Mouse (Mus musculus): ENCODE measurements at regions not wholly inside any gene's neighbourhood (a gene's known extent, or its start where the extent isn't known, plus 50 kb on each side); places are given as distances from the start of the nearest gene placed in this dataset.

GRCm38 (mm10) chr14:100552466-100552865 is 268.0 kb upstream of the Klf12 start:
- Histone ChIP-seq H3K79me3 (ENCODE audit: low read depth) (no peaks in the 10 kb centered on the region), H3ac (ENCODE audit: control insufficient read depth, insufficient read length, low read depth) (no peak overlapping the region), H3K27me3 (ENCODE audit: control insufficient read depth, insufficient read depth, insufficient read length) (no peaks in the 10 kb centered on the region), H3K79me2 (ENCODE audit: control insufficient read depth, insufficient read depth) (no peaks in the 10 kb centered on the region), H3K36me3 (ENCODE audit: control insufficient read depth, insufficient read depth) (no peaks in the 10 kb centered on the region), H3K4me3 (ENCODE audit: insufficient read depth, poor library complexity, severe bottlenecking) (no peak overlapping the region)
- TF ChIP-seq CTCF (IDR thresholded peaks at IDR 0.05; ENCODE audit: control insufficient read depth, insufficient read depth, insufficient read length) (no peak), USF1 (IDR thresholded peaks at IDR 0.05; ENCODE audit: low read depth) (no peak), MYOG (IDR thresholded peaks at IDR 0.05; ENCODE audit: control insufficient read depth, extremely low read depth, insufficient read length) (no peak)

DNA sequence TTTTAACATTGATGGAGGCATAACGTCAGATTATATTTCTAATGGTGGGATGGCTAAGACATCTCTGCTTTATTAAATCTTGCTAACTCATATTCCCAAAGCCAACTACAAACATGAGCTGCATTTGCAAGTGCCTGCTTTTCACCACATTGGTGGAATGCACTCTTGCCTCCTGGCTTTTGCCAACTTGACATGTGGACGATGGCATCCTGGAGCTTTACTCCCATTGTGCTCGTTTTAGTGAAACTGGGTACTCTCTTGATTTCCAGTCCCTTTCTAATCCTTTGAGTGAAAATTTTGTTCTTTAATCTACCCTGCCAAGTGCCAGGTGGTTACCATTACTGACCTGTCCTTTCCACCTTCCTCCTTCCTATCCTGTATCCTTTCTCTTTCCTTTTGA is 265.8 kb upstream of the Klf12 start:
- no peak overlapping the region for H3ac ChIP-seq (ENCODE audit: control insufficient read depth, insufficient read length, low read depth)
- H3K27me3 ChIP-seq (ENCODE audit: control insufficient read depth, insufficient read depth, insufficient read length) = no peaks in the 10 kb centered on the region
- H3K36me3 ChIP-seq (ENCODE audit: control insufficient read depth, insufficient read depth) = no peaks in the 10 kb centered on the region
- no peak overlapping the region for H3K4me3 ChIP-seq (ENCODE audit: insufficient read depth, poor library complexity, severe bottlenecking)
- H3K79me2 ChIP-seq (ENCODE audit: control insufficient read depth, insufficient read depth) = no peaks in the 10 kb centered on the region
- TF ChIP-seq MYOG (IDR thresholded peaks at IDR 0.05; ENCODE audit: control insufficient read depth, extremely low read depth, insufficient read length) = no peak
- no peak for TF ChIP-seq CTCF (IDR thresholded peaks at IDR 0.05; ENCODE audit: control insufficient read depth, insufficient read depth, insufficient read length)
- TF ChIP-seq USF1 (IDR thresholded peaks at IDR 0.05; ENCODE audit: low read depth) = no peak
- no peak for TF ChIP-seq MYOD1 (IDR thresholded peaks at IDR 0.05; ENCODE audit: control insufficient read depth, insufficient read length, low read depth)
- TF ChIP-seq FOSL1 (IDR thresholded peaks at IDR 0.05; ENCODE audit: insufficient read depth, low read length, poor library complexity, severe bottlenecking) = no peak
- TF ChIP-seq CEBPB (IDR thresholded peaks at IDR 0.05; ENCODE audit: low read depth) = no peak
- no peak for TF ChIP-seq MAX (IDR thresholded peaks at IDR 0.05)
- no peaks in the 10 kb centered on the region for H3K79me3 ChIP-seq (ENCODE audit: low read depth)

GRCm38 (mm10) chr14:100530217-100530616 is 245.7 kb upstream of the Klf12 start:
- no peaks in the 10 kb centered on the region for H3K79me3 ChIP-seq (ENCODE audit: low read depth)
- H3K4me3 ChIP-seq (ENCODE audit: insufficient read depth, poor library complexity, severe bottlenecking) = no peak overlapping the region
- H3ac ChIP-seq (ENCODE audit: control insufficient read depth, insufficient read length, low read depth) = no peak overlapping the region
- H3K79me2 ChIP-seq (ENCODE audit: control insufficient read depth, insufficient read depth) = no peaks in the 10 kb centered on the region
- TF ChIP-seq USF1 (IDR thresholded peaks at IDR 0.05; ENCODE audit: low read depth) (no peak), CEBPB (IDR thresholded peaks at IDR 0.05; ENCODE audit: low read depth) (peak; percentile 58)
- no peaks in the 10 kb centered on the region for H3K27me3 ChIP-seq (ENCODE audit: control insufficient read depth, insufficient read depth, insufficient read length)
- no peaks in the 10 kb centered on the region for H3K36me3 ChIP-seq (ENCODE audit: control insufficient read depth, insufficient read depth)

GRCm38 (mm10) chr14:100529758-100530157 is 245.3 kb upstream of the Klf12 start:
- TF ChIP-seq MAX (IDR thresholded peaks at IDR 0.05) (no peak), CTCF (IDR thresholded peaks at IDR 0.05; ENCODE audit: control insufficient read depth, insufficient read depth, insufficient read length) (no peak), MYOD1 (IDR thresholded peaks at IDR 0.05; ENCODE audit: control insufficient read depth, insufficient read length, low read depth) (no peak), FOSL1 (IDR thresholded peaks at IDR 0.05; ENCODE audit: insufficient read depth, low read length, poor library complexity, severe bottlenecking) (no peak), MYOG (IDR thresholded peaks at IDR 0.05; ENCODE audit: control insufficient read depth, extremely low read depth, insufficient read length) (no peak), USF1 (IDR thresholded peaks at IDR 0.05; ENCODE audit: low read depth) (no peak), CEBPB (IDR thresholded peaks at IDR 0.05; ENCODE audit: low read depth) (no peak)
- Histone ChIP-seq H3K36me3 (ENCODE audit: control insufficient read depth, insufficient read depth) (no peaks in the 10 kb centered on the region), H3K27me3 (ENCODE audit: control insufficient read depth, insufficient read depth, insufficient read length) (no peaks in the 10 kb centered on the region), H3K4me3 (ENCODE audit: insufficient read depth, poor library complexity, severe bottlenecking) (no peak overlapping the region), H3ac (ENCODE audit: control insufficient read depth, insufficient read length, low read depth) (no peak overlapping the region), H3K79me3 (ENCODE audit: low read depth) (no peaks in the 10 kb centered on the region), H3K79me2 (ENCODE audit: control insufficient read depth, insufficient read depth) (no peaks in the 10 kb centered on the region)

DNA sequence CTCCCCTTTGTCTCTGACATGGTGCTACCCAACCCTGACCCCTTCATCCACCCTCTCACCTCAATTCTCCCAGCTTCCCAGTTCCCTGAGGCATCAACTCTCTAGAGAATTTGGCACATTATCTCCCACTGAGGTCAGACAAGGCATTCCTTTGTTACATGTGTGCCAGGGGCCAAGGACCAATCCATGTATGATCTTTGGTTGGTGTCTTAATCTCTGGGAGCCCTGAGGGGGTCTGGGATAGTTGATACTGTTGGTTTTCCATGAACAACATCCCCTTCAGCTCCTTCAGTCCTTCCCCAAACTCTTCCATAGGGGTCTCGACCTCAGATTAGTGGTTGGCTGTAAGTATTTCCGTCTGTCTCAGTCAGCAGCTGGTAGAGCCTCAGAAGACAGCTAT is 224.9 kb upstream of the Klf12 start:
- no peaks in the 10 kb centered on the region for H3K27me3 ChIP-seq (ENCODE audit: control insufficient read depth, insufficient read depth, insufficient read length)
- H3K79me2 ChIP-seq (ENCODE audit: control insufficient read depth, insufficient read depth) = no peaks in the 10 kb centered on the region
- no peaks in the 10 kb centered on the region for H3K36me3 ChIP-seq (ENCODE audit: control insufficient read depth, insufficient read depth)
- H3K4me3 ChIP-seq (ENCODE audit: insufficient read depth, poor library complexity, severe bottlenecking) = no peak overlapping the region
- no peaks in the 10 kb centered on the region for H3K79me3 ChIP-seq (ENCODE audit: low read depth)
- TF ChIP-seq MYOG (IDR thresholded peaks at IDR 0.05; ENCODE audit: control insufficient read depth, extremely low read depth, insufficient read length) (no peak), USF1 (IDR thresholded peaks at IDR 0.05; ENCODE audit: low read depth) (no peak)
- H3ac ChIP-seq (ENCODE audit: control insufficient read depth, insufficient read length, low read depth) = no peak overlapping the region

DNA sequence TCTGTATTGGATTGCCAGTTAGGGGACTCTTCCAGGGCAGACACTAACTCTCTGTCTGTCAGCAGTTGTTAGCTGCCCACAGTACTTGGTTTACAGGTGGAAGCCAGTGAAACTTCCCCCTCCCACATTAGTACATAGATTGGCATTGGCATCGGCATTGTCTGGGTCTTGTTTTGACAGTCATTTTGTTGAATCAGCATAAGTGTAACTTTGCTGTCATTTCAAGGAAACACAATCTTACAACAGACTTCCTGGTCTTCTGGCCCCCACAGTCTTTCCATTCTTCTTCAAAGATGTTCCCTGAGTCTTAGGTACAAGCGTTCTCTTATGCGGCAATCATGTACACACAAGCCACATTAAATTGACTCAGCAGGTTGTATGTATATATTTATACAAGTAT is 223.6 kb upstream of the Klf12 start:
- Histone ChIP-seq H3K4me3 (ENCODE audit: insufficient read depth, poor library complexity, severe bottlenecking) (no peak overlapping the region), H3K27me3 (ENCODE audit: control insufficient read depth, insufficient read depth, insufficient read length) (no peaks in the 10 kb centered on the region), H3ac (ENCODE audit: control insufficient read depth, insufficient read length, low read depth) (no peak overlapping the region), H3K36me3 (ENCODE audit: control insufficient read depth, insufficient read depth) (no peaks in the 10 kb centered on the region), H3K79me3 (ENCODE audit: low read depth) (no peaks in the 10 kb centered on the region), H3K79me2 (ENCODE audit: control insufficient read depth, insufficient read depth) (no peaks in the 10 kb centered on the region)
- TF ChIP-seq MYOD1 (IDR thresholded peaks at IDR 0.05; ENCODE audit: control insufficient read depth, insufficient read length, low read depth) = no peak

GRCm38 (mm10) chr14:100507616-100508015 is 223.1 kb upstream of the Klf12 start:
- H3ac ChIP-seq (ENCODE audit: control insufficient read depth, insufficient read length, low read depth) = no peak overlapping the region
- H3K79me2 ChIP-seq (ENCODE audit: control insufficient read depth, insufficient read depth) = no peaks in the 10 kb centered on the region
- H3K79me3 ChIP-seq (ENCODE audit: low read depth) = no peaks in the 10 kb centered on the region
- no peaks in the 10 kb centered on the region for H3K27me3 ChIP-seq (ENCODE audit: control insufficient read depth, insufficient read depth, insufficient read length)
- TF ChIP-seq CEBPB (IDR thresholded peaks at IDR 0.05; ENCODE audit: low read depth) = no peak
- no peak for TF ChIP-seq MAX (IDR thresholded peaks at IDR 0.05)
- no peak for TF ChIP-seq FOSL1 (IDR thresholded peaks at IDR 0.05; ENCODE audit: insufficient read depth, low read length, poor library complexity, severe bottlenecking)
- H3K36me3 ChIP-seq (ENCODE audit: control insufficient read depth, insufficient read depth) = no peaks in the 10 kb centered on the region
- no peak overlapping the region for H3K4me3 ChIP-seq (ENCODE audit: insufficient read depth, poor library complexity, severe bottlenecking)

All from C2C12 (cell line).